Mouse (Mus musculus): ENCODE data around the gene Abhd12. TPM values are rescaled to one million over a fixed set of nuclear protein-coding genes. Genes with fewer than 3 reads are reported as not detected.

The Abhd12 gene
- polyA plus RNA-seq, 1 experiment = 62.6 TPM

GRCm38 (mm10) chr2:150923026-150923425 is 18.5 kb upstream of the Abhd12 start:
- TF ChIP-seq POLR2A (IDR thresholded peaks at IDR 0.05; ENCODE audit: low read depth, low read length) = no peak
- no peak for TF ChIP-seq CTCF (conservative IDR thresholded peaks at IDR 0.05; ENCODE audit: insufficient read depth, insufficient read length, low read depth, low read length)
- no peaks in the 10 kb centered on the region for H3K4me1 ChIP-seq (ENCODE audit: control insufficient read depth, insufficient read depth, low read length)
- H3K4me3 ChIP-seq (ENCODE audit: insufficient read depth, low read depth, low read length) = no peak overlapping the region
- H3K27me3 ChIP-seq (replicated peaks; ENCODE audit: control insufficient read depth, insufficient read depth, low read length) = no peaks in the 10 kb centered on the region
- no peaks in the 10 kb centered on the region for H3K36me3 ChIP-seq (ENCODE audit: control insufficient read depth, insufficient read depth, low read length)
- DNase-seq = no peak
- H3K27ac ChIP-seq (ENCODE audit: insufficient read depth, low read depth, low read length) = no peak overlapping the region
- 93% methylated on average over 3 of the region's 3 CpGs for WGBS

- no peaks in the 10 kb centered on the region for H3K36me3 ChIP-seq (ENCODE audit: control insufficient read depth, insufficient read depth, low read length)
- TF ChIP-seq CTCF (conservative IDR thresholded peaks at IDR 0.05; ENCODE audit: insufficient read depth, insufficient read length, low read depth, low read length) = no peak
- no peak for TF ChIP-seq POLR2A (IDR thresholded peaks at IDR 0.05; ENCODE audit: low read depth, low read length)
- WGBS = 89% methylated on average over 4 of the region's 4 CpGs
- DNase-seq = no peak
- H3K4me3 ChIP-seq (ENCODE audit: insufficient read depth, low read depth, low read length) = no peak overlapping the region
- no peaks in the 10 kb centered on the region for H3K4me1 ChIP-seq (ENCODE audit: control insufficient read depth, insufficient read depth, low read length)
- no peaks in the 10 kb centered on the region for H3K27me3 ChIP-seq (replicated peaks; ENCODE audit: control insufficient read depth, insufficient read depth, low read length)
- no peak overlapping the region for H3K27ac ChIP-seq (ENCODE audit: insufficient read depth, low read depth, low read length)
Measured at GRCm38 (mm10) chr2:150922165-150922564, 17.6 kb upstream of the Abhd12 start.

GRCm38 (mm10) chr2:150921697-150922096 is 17.2 kb upstream of the Abhd12 start:
- Histone ChIP-seq H3K4me3 (ENCODE audit: insufficient read depth, low read depth, low read length) (no peak overlapping the region), H3K36me3 (ENCODE audit: control insufficient read depth, insufficient read depth, low read length) (no peaks in the 10 kb centered on the region), H3K27me3 (replicated peaks; ENCODE audit: control insufficient read depth, insufficient read depth, low read length) (no peaks in the 10 kb centered on the region), H3K27ac (ENCODE audit: insufficient read depth, low read depth, low read length) (no peak overlapping the region), H3K4me1 (ENCODE audit: control insufficient read depth, insufficient read depth, low read length) (no peaks in the 10 kb centered on the region)
- DNase-seq = no peak
- TF ChIP-seq CTCF (conservative IDR thresholded peaks at IDR 0.05; ENCODE audit: insufficient read depth, insufficient read length, low read depth, low read length) (no peak), POLR2A (IDR thresholded peaks at IDR 0.05; ENCODE audit: low read depth, low read length) (no peak)
- 83% methylated on average over 6 of the region's 6 CpGs for WGBS

GRCm38 (mm10) chr2:150920543-150920942 is 16.0 kb upstream of the Abhd12 start:
- 84% methylated on average over 3 of the region's 3 CpGs for WGBS
- Histone ChIP-seq H3K27me3 (replicated peaks; ENCODE audit: control insufficient read depth, insufficient read depth, low read length) (no peaks in the 10 kb centered on the region), H3K36me3 (ENCODE audit: control insufficient read depth, insufficient read depth, low read length) (no peaks in the 10 kb centered on the region)

GRCm38 (mm10) chr2:150918720-150919119 is 14.2 kb upstream of the Abhd12 start:
- Histone ChIP-seq H3K27ac (ENCODE audit: insufficient read depth, low read depth, low read length) (no peak overlapping the region), H3K27me3 (replicated peaks; ENCODE audit: control insufficient read depth, insufficient read depth, low read length) (no peaks in the 10 kb centered on the region), H3K4me1 (ENCODE audit: control insufficient read depth, insufficient read depth, low read length) (no peaks in the 10 kb centered on the region), H3K36me3 (ENCODE audit: control insufficient read depth, insufficient read depth, low read length) (no peaks in the 10 kb centered on the region), H3K4me3 (ENCODE audit: insufficient read depth, low read depth, low read length) (no peak overlapping the region)
- no peak for DNase-seq
- WGBS = 91% methylated on average over 3 of the region's 3 CpGs
- TF ChIP-seq POLR2A (IDR thresholded peaks at IDR 0.05; ENCODE audit: low read depth, low read length) (no peak), CTCF (conservative IDR thresholded peaks at IDR 0.05; ENCODE audit: insufficient read depth, insufficient read length, low read depth, low read length) (no peak)

More at GRCm38 (mm10) chr2:150920543-150920942, 16.0 kb upstream of the Abhd12 start:
- TF ChIP-seq CTCF (conservative IDR thresholded peaks at IDR 0.05; ENCODE audit: insufficient read depth, insufficient read length, low read depth, low read length) (no peak), POLR2A (IDR thresholded peaks at IDR 0.05; ENCODE audit: low read depth, low read length) (no peak)
- Histone ChIP-seq H3K4me3 (ENCODE audit: insufficient read depth, low read depth, low read length) (no peak overlapping the region), H3K27ac (ENCODE audit: insufficient read depth, low read depth, low read length) (no peak overlapping the region), H3K4me1 (ENCODE audit: control insufficient read depth, insufficient read depth, low read length) (no peaks in the 10 kb centered on the region)
- no peak for DNase-seq

GRCm38 (mm10) chr2:150915786-150916185 is 11.2 kb upstream of the Abhd12 start:
- DNase-seq = no peak
- H3K4me3 ChIP-seq (ENCODE audit: insufficient read depth, low read depth, low read length) = no peak overlapping the region
- H3K36me3 ChIP-seq (ENCODE audit: control insufficient read depth, insufficient read depth, low read length) = no peaks in the 10 kb centered on the region
- no peaks in the 10 kb centered on the region for H3K4me1 ChIP-seq (ENCODE audit: control insufficient read depth, insufficient read depth, low read length)
- H3K27ac ChIP-seq (ENCODE audit: insufficient read depth, low read depth, low read length) = no peak overlapping the region
- H3K27me3 ChIP-seq (replicated peaks; ENCODE audit: control insufficient read depth, insufficient read depth, low read length) = no peaks in the 10 kb centered on the region
- 86% methylated on average over 5 of the region's 5 CpGs for WGBS
- no peak for TF ChIP-seq POLR2A (IDR thresholded peaks at IDR 0.05; ENCODE audit: low read depth, low read length)
- no peak for TF ChIP-seq CTCF (conservative IDR thresholded peaks at IDR 0.05; ENCODE audit: insufficient read depth, insufficient read length, low read depth, low read length)

GRCm38 (mm10) chr2:150914781-150915515 is 10.4 kb upstream of the Abhd12 start:
- Histone ChIP-seq H3K4me3 (ENCODE audit: insufficient read depth, low read depth, low read length) (no peak overlapping the region), H3K27me3 (replicated peaks; ENCODE audit: control insufficient read depth, insufficient read depth, low read length) (no peaks in the 10 kb centered on the region), H3K27ac (ENCODE audit: insufficient read depth, low read depth, low read length) (no peak overlapping the region), H3K36me3 (ENCODE audit: control insufficient read depth, insufficient read depth, low read length) (no peaks in the 10 kb centered on the region), H3K4me1 (ENCODE audit: control insufficient read depth, insufficient read depth, low read length) (no peaks in the 10 kb centered on the region)
- 72% methylated on average over 4 of the region's 4 CpGs for WGBS
- DNase-seq = no peak
- TF ChIP-seq POLR2A (IDR thresholded peaks at IDR 0.05; ENCODE audit: low read depth, low read length) (no peak), CTCF (conservative IDR thresholded peaks at IDR 0.05; ENCODE audit: insufficient read depth, insufficient read length, low read depth, low read length) (no peak)
